Mouse (Mus musculus): ENCODE measurements around the gene Tnfrsf13c.

Gene Tnfrsf13c

DNA sequence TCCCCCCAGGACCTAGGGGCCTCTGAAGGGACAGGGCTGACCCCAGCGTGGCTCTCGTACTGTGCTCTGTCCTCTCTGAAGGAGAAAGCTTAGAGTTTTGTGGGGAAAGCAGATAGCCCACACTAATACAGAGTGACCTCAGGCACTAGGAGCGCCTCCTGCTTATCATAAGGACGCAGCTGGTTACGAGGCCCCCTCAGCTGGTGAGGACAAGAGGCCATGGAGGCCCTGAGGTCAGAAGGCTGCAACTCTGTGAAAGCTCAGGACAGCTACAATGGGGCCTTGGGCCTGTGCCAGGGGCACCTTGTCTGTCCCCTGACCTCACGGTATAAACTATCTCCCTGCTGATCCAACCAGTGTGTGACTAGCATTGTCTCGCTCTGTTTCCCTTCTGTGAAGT, 40.0 kb downstream of the Tnfrsf13c start:
- DNase-seq (ENCODE audit: low spot score), result no peak

DNA sequence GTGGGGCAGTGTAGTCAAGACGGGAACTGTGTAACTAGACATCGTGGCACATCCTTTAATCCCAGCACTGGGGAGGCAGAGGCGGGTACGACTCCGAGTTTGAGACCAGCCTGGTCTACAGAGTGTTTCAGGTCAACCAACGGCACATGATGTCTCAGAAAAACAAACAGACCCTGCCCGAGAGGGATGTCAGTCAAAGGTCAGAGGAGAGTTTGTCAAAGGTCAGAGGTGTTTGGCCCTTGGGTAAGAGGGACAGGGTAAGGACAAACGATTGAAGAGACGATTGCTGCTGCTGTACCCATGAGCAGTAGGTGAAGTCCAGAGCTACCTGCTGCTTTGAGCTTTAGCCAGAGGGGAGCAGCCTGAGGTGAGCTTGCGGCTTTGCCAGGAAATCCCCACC, 40.6 kb downstream of the Tnfrsf13c start:
- no peak for DNase-seq (ENCODE audit: low spot score)

GRCm38 (mm10) chr15:82182311-82182710, 41.9 kb downstream of the Tnfrsf13c start:
- DNase-seq (ENCODE audit: low spot score), result no peak

GRCm38 (mm10) chr15:82181131-82181530, 43.0 kb downstream of the Tnfrsf13c start:
- no peak for DNase-seq (ENCODE audit: low spot score)

GRCm38 (mm10) chr15:82177743-82178290, 46.4 kb downstream of the Tnfrsf13c start:
- DNase-seq (ENCODE audit: low spot score), result no peak

DNA sequence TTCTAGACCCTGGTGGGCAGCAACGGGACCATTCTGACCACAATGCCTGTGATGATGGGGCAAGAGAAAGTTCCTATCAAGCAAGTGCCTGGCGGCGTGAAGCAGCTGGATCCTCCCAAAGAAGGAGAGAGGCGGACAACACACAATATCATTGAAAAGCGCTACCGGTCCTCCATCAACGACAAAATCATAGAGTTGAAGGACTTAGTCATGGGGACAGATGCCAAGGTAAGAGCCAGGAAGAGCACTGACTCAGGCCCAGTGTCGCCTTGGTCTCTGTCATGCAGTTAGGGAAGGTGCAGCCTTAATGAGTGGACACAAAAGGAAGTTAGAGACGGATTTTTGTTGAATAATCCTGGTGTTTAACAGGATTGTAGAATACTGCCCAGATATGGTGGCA, 49.1 kb downstream of the Tnfrsf13c start:
- DNase-seq (ENCODE audit: low spot score), result no peak

DNA sequence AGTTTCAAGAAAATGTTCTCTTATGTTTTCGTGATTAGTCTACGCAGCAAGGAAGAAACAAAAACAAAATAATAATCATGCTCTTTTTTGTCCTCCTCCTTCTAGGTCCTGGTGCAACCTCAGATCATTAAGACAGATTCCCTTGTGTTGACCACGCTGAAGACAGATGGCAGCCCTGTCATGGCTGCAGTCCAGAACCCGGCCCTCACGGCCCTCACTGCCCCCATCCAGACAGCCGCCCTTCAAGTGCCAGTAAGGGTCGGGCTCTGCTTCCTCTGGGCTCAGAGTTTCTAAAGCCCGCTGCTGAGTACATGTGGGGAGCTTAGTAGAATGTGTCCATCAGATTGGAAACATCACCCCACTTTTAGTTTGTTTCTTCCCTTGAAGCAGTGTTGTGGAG, 51.5 kb downstream of the Tnfrsf13c start:
- DNase-seq (ENCODE audit: low spot score), result no peak
